Mouse (Mus musculus): Measurements from ENCODE around the gene Irf2bpl. TPM values are rescaled to one million over a fixed set of nuclear protein-coding genes. Genes with fewer than 3 reads are reported as not detected.

Irf2bpl gene
- polyA plus RNA-seq, 1 experiment from 2014 or later, result 34.2 TPM

DNA sequence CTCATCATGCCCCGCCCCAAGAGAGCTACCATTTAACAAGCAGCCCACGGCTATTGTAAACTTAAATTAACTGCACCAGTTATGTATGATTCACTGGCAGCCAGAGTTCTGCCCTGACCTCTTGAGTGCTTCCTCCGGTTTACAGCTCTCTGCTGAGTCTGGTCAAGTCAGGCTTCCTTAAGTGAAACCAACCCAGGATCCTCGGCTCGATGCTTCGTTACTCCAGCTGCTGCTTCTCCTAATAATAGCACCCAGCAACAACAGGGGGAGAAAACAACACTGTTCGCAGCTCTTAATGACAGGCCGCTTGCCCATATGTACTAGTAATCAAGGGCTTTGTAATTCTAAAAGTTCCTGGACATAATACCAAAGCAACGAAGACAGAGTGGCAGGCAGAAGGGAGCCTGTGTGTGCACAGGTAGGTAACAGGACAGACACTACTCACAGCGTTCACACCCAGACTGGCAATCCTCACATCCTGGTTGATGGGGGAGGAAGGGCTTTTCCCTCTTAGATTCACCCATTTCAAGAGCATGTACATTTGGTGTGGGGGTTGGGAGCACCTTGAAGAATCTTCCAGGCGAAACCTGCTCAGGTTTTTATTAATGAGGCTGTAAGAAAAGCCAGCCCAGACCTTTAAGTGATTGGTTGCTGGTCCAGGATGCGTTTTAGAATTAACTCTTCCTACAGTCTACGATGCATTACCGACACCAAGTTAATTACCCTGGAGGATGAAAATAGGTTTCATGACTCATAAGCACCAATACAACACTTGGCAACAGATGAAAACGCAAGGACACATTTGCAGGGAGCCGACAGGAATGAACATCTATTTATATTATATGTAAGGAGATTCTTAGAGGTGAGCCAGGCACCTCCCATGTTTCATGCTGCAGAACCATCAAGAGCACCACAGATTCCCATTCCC is 5.9 kb downstream of the Irf2bpl start:
- no peak for DNase-seq (ENCODE audit: low spot score)
- Histone ChIP-seq H3K36me3 (peaks cover 17% of the 10 kb centered on the region), H3K4me3 (no peak overlapping the region), H3K9me3 (no peaks in the 10 kb centered on the region), H3K4me1 (replicated peaks) (peaks cover 46% of the 10 kb centered on the region), H3K27ac (no peak overlapping the region), H3K27me3 (ENCODE audit: insufficient read depth, poor library complexity, severe bottlenecking) (peaks cover 23% of the 10 kb centered on the region; the same call in 1 of the 2 replicates)
- WGBS, result 83% methylated on average over 16 of the region's 16 CpGs

DNA sequence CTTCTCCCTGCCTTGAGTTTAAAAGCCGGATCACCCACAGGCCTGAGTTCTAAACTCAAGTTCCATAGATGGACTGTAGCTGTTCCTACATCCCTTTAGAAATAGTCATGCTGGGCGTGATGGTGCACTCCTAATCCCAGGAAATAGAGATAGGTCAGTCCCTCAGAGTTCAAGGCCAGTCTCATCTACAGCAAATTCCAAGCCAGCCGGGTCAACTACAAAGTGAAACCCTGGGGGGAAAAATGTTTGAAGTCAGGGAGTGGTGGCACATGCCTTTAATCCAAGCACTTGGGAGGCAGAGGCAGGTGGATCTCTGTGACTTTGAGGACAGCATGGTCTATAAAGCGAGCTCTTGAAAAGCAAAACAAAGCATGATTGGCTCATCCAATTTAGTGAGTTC is 7.6 kb downstream of the Irf2bpl start:
- H3K36me3 ChIP-seq, result peaks cover 12% of the 10 kb centered on the region
- no peak for DNase-seq (ENCODE audit: low spot score)
- H3K4me1 ChIP-seq (replicated peaks), result peaks cover 35% of the 10 kb centered on the region
- peaks cover 9% of the 10 kb centered on the region; the same call in 1 of the 2 replicates for H3K27me3 ChIP-seq (ENCODE audit: insufficient read depth, poor library complexity, severe bottlenecking)
- 91% methylated on average over 4 of the region's 4 CpGs for whole genome bisulfite sequencing
- H3K4me3 ChIP-seq, result no peak overlapping the region
- no peaks in the 10 kb centered on the region for H3K9me3 ChIP-seq
- no peak overlapping the region for H3K27ac ChIP-seq

DNA sequence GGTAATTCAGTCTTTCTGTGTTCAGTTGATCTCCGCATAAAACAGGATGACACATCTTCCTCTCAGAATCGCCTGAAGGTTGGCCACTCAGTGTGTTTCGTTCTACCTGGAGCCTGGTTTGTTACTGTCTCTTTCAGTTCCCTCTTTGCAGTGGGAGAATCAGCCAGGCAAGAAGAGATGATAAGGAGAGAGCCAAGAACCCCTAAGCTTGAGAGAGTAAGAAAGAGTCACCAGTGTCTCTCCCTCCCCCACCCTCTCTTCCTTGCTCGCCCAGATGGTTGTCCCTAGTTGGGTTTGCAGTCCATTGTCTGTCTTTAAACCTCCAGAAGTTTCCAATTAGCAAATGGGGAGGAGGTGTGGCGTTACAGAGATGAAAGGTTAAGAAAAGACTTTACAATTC is 8.5 kb downstream of the Irf2bpl start:
- no peak for DNase-seq (ENCODE audit: low spot score)
- Histone ChIP-seq H3K27me3 (ENCODE audit: insufficient read depth, poor library complexity, severe bottlenecking) (0 out of 2 replicates have a peak, but pooled peaks cover 5% of the 10 kb centered on the region), H3K36me3 (peaks cover 7% of the 10 kb centered on the region; the same call in 1 of the 2 replicates), H3K27ac (no peak overlapping the region), H3K9me3 (peaks cover 1% of the 10 kb centered on the region; the same call in 1 of the 2 replicates), H3K4me3 (no peak overlapping the region), H3K4me1 (replicated peaks) (peaks cover 36% of the 10 kb centered on the region)
- 81% methylated on average over 5 of the region's 5 CpGs for WGBS

DNA sequence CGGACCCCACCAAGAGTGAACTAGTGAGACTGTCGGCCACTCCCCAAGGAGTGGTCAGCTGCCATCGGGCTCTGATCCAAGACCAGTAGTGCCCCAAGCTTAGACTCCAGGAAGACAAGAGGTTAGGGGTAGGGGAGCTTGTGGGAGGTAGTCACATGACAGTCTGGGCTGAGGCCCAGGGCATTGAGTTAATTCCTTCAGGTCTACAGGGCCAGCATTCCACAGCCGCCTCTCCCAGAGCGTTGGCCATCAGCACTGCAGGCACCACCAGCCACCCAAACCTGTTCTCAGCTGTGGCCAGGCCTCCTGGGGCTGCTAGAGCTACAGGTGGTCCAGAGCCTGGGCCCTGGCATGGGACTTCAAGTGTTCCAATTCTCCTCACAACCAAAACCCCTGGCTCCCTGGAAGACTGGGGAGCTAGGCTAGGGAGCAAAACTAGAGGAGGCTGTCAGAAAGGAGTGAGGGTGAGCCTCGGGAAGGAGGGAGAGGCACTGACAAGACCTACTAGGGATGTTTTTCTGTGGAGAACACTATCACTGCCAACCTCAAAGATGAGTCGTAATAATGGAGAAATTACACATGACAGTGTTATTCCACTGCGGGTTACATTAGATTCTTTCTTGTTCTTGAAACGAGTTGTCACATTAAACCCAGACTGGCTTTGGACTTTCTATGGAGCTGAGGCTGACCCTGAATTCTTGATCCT is 12.1 kb downstream of the Irf2bpl start:
- H3K4me3 ChIP-seq, result no peak overlapping the region
- peak overlapping the region; percentile 70 for H3K27ac ChIP-seq
- no peak for DNase-seq (ENCODE audit: low spot score)
- peaks cover 18% of the 10 kb centered on the region for H3K4me1 ChIP-seq (replicated peaks)
- no peaks in the 10 kb centered on the region for H3K27me3 ChIP-seq (ENCODE audit: insufficient read depth, poor library complexity, severe bottlenecking)
- H3K9me3 ChIP-seq, result peaks cover 4% of the 10 kb centered on the region; the same call in 1 of the 2 replicates
- WGBS, result 78% methylated on average over 9 of the region's 9 CpGs
- H3K36me3 ChIP-seq, result no peaks in the 10 kb centered on the region

DNA sequence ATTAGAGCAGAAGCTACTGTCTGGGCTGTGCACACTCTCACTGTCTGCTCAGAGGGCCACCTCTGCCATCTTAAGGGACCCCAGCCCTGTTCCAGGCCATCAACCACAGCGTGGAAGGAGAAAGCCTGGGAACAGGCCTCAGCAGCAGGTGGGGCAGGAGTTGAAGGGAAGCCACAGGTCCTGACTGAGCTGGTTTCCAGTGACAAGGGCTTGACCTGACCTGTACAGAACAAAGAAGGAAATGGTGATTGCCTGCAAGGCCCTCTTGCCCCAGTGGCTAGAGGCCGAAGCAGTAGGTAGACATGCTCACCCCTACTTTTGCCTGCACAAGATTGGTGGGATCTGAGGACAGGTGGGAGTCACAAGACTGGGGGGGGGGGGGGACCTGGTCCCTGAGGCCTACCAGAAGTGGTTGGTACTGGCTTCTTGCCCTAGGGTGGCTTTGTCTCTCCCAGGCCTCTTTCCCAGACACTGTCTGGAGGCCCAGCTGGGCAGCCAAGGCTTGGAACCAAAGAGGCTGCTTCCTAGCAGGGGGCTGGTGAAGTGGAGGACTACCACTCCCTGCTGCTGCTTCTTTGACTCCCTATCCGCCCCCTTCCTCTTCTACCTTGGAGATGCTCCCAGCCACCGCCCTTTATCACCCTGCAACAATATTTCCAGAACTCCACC is 12.8 kb downstream of the Irf2bpl start:
- H3K36me3 ChIP-seq, result no peaks in the 10 kb centered on the region
- DNase-seq (ENCODE audit: low spot score), result no peak
- H3K27me3 ChIP-seq (ENCODE audit: insufficient read depth, poor library complexity, severe bottlenecking), result no peaks in the 10 kb centered on the region
- WGBS, result 81% methylated on average over 4 of the region's 4 CpGs
- H3K9me3 ChIP-seq, result peaks cover 4% of the 10 kb centered on the region; the same call in 1 of the 2 replicates
- no peak overlapping the region for H3K4me3 ChIP-seq
- peak overlapping the region; percentile 70 for H3K27ac ChIP-seq
- H3K4me1 ChIP-seq (replicated peaks), result peaks cover 23% of the 10 kb centered on the region

DNA sequence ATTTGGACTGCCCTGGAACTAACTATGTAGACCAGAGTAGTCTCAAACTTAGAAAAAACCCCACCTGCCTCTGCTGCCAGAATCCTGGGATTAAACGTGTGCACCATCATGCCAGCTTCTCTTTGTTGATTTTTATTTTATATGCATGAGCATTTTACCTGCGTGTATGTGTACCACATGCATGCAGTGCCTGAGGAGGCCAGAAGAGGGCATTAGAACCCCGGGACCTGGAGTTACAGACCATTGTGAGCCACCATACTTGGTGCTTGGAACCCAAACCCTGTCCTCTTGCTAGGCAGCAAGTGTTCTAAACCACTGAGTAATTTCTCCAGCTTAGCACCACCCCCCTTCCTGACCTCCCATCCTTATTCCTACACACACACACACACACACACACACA is 13.6 kb downstream of the Irf2bpl start:
- peaks cover 4% of the 10 kb centered on the region; the same call in 1 of the 2 replicates for H3K9me3 ChIP-seq
- no peak overlapping the region for H3K4me3 ChIP-seq
- H3K27me3 ChIP-seq (ENCODE audit: insufficient read depth, poor library complexity, severe bottlenecking), result no peaks in the 10 kb centered on the region
- H3K27ac ChIP-seq, result no peak overlapping the region
- 97% methylated on average over 3 of the region's 3 CpGs for WGBS
- no peaks in the 10 kb centered on the region for H3K36me3 ChIP-seq
- no peak for DNase-seq (ENCODE audit: low spot score)
- peaks cover 23% of the 10 kb centered on the region for H3K4me1 ChIP-seq (replicated peaks)

DNA sequence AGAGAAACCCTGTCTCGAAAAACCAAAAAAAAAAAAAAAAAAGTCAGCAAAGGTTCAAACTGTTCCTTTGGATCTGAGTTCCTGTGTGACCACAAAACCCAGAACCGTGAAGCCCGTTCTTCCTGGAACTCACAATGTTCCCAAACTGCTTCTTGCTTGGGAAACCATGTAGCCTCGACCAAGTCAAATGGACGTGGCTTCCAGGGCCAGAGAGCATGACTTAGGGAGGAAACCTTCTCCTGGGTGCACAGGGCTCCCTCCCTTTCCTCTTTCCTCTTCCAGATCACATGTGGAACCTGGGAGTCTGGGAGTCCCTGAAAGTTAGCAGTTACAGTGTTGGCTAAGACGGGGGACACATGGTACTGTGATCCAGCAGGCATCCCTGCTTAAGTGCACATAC is 14.8 kb downstream of the Irf2bpl start:
- no peak for DNase-seq (ENCODE audit: low spot score)
- no peaks in the 10 kb centered on the region for H3K36me3 ChIP-seq
- peaks cover 23% of the 10 kb centered on the region for H3K4me1 ChIP-seq (replicated peaks)
- H3K9me3 ChIP-seq, result peaks cover 4% of the 10 kb centered on the region; the same call in 1 of the 2 replicates
- WGBS, result 92% methylated on average over 6 of the region's 6 CpGs
- H3K27ac ChIP-seq, result no peak overlapping the region
- no peak overlapping the region for H3K4me3 ChIP-seq
- no peaks in the 10 kb centered on the region for H3K27me3 ChIP-seq (ENCODE audit: insufficient read depth, poor library complexity, severe bottlenecking)

DNA sequence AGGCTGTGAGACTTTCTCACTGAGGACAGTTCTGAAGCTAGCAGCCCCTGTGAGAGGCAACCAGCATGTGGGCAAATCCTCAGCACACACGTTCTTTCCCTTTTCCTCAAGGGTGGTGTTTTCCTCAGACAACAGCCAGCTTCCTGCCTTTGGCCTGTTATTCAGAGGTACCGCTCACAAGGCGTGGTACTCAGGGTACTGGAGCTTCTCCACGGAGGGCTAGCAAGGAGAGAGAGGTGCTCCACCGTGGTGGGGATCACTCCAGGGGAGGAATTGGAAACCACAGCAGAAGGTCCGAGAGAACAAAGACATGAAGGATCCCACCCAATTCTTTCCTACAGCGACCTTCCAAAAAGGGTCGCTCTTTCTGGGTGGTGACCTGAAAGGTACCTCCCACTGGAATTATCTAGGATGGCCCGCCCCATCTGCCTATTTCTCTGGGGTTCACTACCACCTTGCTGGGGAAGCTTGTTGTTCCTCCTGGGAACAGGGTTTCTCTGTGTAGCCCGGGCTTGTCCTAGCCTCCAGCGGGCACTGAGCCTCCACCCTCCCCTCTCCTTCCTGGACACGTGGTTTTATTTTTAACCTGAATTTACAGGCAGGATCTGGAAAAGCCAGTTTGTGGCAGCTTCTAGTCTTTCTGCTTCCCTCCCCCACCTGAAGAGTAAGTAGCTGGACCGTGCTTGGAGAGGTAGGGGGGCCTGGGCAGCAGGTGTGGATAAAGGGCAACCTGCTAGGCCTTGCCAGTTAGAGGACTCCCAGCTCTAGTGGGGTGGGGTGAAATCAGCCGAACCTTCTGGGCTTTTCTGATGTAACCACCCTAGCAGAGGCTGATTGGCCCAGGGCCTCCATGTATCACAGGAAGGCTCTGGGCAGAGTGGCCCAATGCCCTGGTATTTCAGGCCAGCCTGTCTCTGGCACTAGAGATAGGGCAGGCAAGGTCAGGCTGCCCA is 17.1 kb downstream of the Irf2bpl start:
- Histone ChIP-seq H3K27me3 (ENCODE audit: insufficient read depth, poor library complexity, severe bottlenecking) (no peaks in the 10 kb centered on the region), H3K36me3 (no peaks in the 10 kb centered on the region), H3K4me1 (replicated peaks) (peaks cover 22% of the 10 kb centered on the region), H3K9me3 (peaks cover 4% of the 10 kb centered on the region; the same call in 1 of the 2 replicates), H3K4me3 (no peak overlapping the region), H3K27ac (peak overlapping the region; percentile 54)
- WGBS, result 46% methylated on average over 14 of the region's 14 CpGs
- no peak for DNase-seq (ENCODE audit: low spot score)

DNA sequence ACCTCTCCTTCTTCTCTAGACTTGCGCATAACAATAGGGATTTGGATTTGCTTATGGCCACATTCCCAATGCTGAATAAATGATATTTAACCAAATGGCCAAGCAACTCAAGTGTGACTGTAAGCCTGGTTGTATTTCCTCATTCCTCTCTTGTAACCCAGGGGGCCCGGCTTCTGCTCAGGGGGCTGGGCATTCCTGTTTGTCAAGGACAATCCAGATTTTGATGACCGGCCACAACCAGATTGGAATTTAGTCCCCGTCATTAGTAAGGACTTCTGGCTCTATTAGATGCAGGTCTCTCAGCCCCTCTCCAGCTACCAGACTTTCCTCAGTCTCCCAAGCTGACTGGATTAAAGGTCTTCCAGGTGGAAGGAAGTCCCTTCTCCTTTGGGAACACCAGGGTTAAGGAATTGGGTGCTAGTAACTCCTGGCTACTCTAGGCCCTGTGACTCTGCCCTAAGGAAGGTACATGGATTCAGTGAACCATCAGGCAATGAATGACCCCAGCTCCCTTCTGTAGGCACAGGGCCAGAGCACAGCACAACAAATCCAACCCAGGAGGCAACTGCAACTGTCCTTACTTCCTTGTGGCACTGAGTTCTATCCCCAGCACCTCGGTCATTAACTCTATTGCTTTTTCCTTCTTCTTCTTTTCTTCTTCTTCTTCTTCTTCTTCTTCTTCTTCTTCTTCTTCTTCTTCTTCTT is 20.1 kb downstream of the Irf2bpl start:
- DNase-seq (ENCODE audit: low spot score), result no peak
- 89% methylated on average over 5 of the region's 5 CpGs for WGBS
- no peaks in the 10 kb centered on the region for H3K9me3 ChIP-seq
- no peak overlapping the region for H3K4me3 ChIP-seq
- H3K27ac ChIP-seq, result no peak overlapping the region
- peaks cover 24% of the 10 kb centered on the region for H3K4me1 ChIP-seq (replicated peaks)
- H3K36me3 ChIP-seq, result no peaks in the 10 kb centered on the region
- H3K27me3 ChIP-seq (ENCODE audit: insufficient read depth, poor library complexity, severe bottlenecking), result no peaks in the 10 kb centered on the region

DNA sequence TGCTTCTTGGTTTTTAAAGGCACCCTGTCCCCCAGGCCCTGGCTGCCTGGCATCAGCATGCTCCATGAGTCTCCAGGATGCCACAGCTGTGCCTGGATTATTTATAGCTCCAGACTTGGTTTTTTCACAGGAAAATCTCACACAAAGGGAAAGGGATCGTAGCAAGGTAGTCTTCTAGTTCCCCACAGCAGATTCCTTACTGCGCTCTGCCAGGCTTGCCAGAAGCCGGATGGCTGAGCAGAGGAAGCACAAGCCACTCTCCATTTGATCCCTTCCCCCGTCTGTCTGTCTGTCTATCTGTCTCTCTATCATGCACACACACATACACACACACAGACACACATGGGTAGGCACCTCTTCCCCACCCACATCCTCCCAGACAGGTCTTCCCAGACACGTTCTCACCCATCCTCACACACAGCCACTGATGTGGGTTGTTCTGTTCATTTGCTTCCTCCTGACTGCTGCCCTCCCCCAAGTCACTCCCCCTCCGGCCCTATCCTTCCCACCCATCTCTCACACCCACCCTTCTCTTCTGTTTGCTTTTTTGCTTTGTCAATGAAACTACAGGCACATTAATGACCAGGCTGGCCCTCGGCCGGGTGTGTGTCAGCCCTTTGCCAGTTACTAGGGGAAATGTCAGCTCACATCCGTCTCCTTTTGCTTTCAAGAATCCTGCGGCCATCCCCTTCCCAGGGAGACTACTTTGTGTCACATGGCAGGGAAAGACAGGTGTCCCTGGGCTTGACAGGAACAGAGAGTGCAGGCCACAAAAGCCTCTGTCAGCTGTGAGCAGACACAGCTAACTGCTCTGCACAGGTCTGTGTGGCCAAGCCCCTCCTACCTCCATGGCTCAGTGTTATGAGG is 24.4 kb downstream of the Irf2bpl start:
- H3K27me3 ChIP-seq (ENCODE audit: insufficient read depth, poor library complexity, severe bottlenecking), result peaks cover 7% of the 10 kb centered on the region; the same call in 1 of the 2 replicates
- no peak overlapping the region for H3K4me3 ChIP-seq
- H3K27ac ChIP-seq, result peak overlapping the region; percentile 54
- H3K4me1 ChIP-seq (replicated peaks), result peaks cover 27% of the 10 kb centered on the region
- 65% methylated on average over 10 of the region's 10 CpGs for WGBS
- no peaks in the 10 kb centered on the region for H3K9me3 ChIP-seq
- no peak for DNase-seq (ENCODE audit: low spot score)
- no peaks in the 10 kb centered on the region for H3K36me3 ChIP-seq
